Mouse (Mus musculus) E14TG2a.4 (cell line): ENCODE measurements around the gene Cadps.

Experiments
- CTCF ChIP-seq: conservative IDR thresholded peaks from 2 replicates; pipeline ENCODE4 v1.5.1; 2014; ENCODE audit warnings: low read length
- NANOG ChIP-seq: IDR thresholded peaks from 2 replicates; pipeline ENCODE4 v1.6.1; 2014; ENCODE audit warnings: borderline replicate concordance, low read length, mixed read lengths

DNA sequence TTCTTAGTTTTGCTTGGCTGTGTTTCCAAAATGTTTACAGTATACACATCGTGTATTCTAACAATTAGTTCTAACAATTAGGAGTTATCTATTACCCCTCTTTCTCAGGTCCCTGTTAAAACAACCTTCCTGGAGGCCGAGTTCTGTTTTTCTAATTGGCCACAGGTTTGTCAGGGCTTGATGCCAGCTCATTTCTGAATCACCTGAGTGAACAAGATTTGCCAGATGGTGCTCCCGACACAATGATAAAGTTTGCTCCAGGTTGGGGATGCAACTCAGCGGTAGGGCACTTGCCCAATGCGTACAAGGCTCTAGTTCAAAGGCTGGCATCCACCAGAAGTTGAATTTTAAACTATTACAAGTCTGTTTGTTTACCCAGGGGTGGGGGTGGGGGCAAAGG is 417.7 kb downstream of the Cadps start:
- TF ChIP-seq CTCF (no peak), NANOG (no peak)
